Mouse (Mus musculus): ENCODE results near the gene Lrp6. TPM values are rescaled to one million over a fixed set of nuclear protein-coding genes. Genes with fewer than 3 reads are reported as not detected.

Gene Lrp6
- 10 to 100 TPM; 39.3 to 39.7 TPM for total RNA-seq (2021)
- long read RNA-seq, experiment 1, full-length matches to known transcripts: 7 of 37 reads
- long read RNA-seq, experiment 1, partial matches to known transcripts: 24 of 37 reads
- long read RNA-seq, experiment 1, other reads (novel, unspliced or antisense): 6 of 37 reads
- long read RNA-seq, experiment 2, full-length matches to known transcripts: 5 of 28 reads
- long read RNA-seq, experiment 2, partial matches to known transcripts: 17 of 28 reads
- long read RNA-seq, experiment 2, other reads (novel, unspliced or antisense): 6 of 28 reads

- peak; percentile 81 for DNase-seq (ENCODE audit: low spot score)
These were observed at the start of gene Lrp6 for GRCm38 (mm10) chr6:134566818-134567485. Gene Lrp6 (minus strand): TSS chr6:134566965.

GRCm38 (mm10) chr6:134614723-134615648 lies 48.2 kb upstream of the Lrp6 start:
- DNase-seq (ENCODE audit: low spot score): peak; percentile 91

GRCm38 (mm10) chr6:134614322-134614721 lies 47.6 kb upstream of the Lrp6 start:
- no peak for DNase-seq (ENCODE audit: low spot score)

GRCm38 (mm10) chr6:134611896-134612295 lies 45.1 kb upstream of the Lrp6 start:
- DNase-seq (ENCODE audit: low spot score): no peak

- no peak for DNase-seq (ENCODE audit: low spot score)
These were observed 43.6 kb upstream of the Lrp6 start for GRCm38 (mm10) chr6:134610380-134610779.

- peak; percentile 65 for DNase-seq (ENCODE audit: low spot score)
These were observed 40.4 kb upstream of the Lrp6 start for GRCm38 (mm10) chr6:134606949-134607746.

GRCm38 (mm10) chr6:134606540-134606939 lies 39.8 kb upstream of the Lrp6 start:
- DNase-seq (ENCODE audit: low spot score): no peak

GRCm38 (mm10) chr6:134605196-134605595 lies 38.4 kb upstream of the Lrp6 start:
- no peak for DNase-seq (ENCODE audit: low spot score)

GRCm38 (mm10) chr6:134602371-134603003 lies 35.7 kb upstream of the Lrp6 start:
- peak; percentile 25 for DNase-seq (ENCODE audit: low spot score)

- peak; percentile 50 for DNase-seq (ENCODE audit: low spot score)
These were observed 35.0 kb upstream of the Lrp6 start for GRCm38 (mm10) chr6:134601766-134602165.

GRCm38 (mm10) chr6:134601130-134601529 lies 34.4 kb upstream of the Lrp6 start:
- no peak for DNase-seq (ENCODE audit: low spot score)

- DNase-seq (ENCODE audit: low spot score): no peak
These were observed 32.5 kb upstream of the Lrp6 start for GRCm38 (mm10) chr6:134599239-134599638.

GRCm38 (mm10) chr6:134597651-134598229 lies 31.0 kb upstream of the Lrp6 start:
- DNase-seq (ENCODE audit: low spot score): no peak

GRCm38 (mm10) chr6:134594569-134595442 lies 28.0 kb upstream of the Lrp6 start:
- peak; percentile 43 for DNase-seq (ENCODE audit: low spot score)

- DNase-seq (ENCODE audit: low spot score): no peak
These were observed 24.8 kb upstream of the Lrp6 start for GRCm38 (mm10) chr6:134591614-134592013.

- no peak for DNase-seq (ENCODE audit: low spot score)
These were observed 19.5 kb upstream of the Lrp6 start for GRCm38 (mm10) chr6:134586241-134586640.

GRCm38 (mm10) chr6:134584616-134585015 lies 17.9 kb upstream of the Lrp6 start:
- DNase-seq (ENCODE audit: low spot score): no peak

- no peak for DNase-seq (ENCODE audit: low spot score)
These were observed 15.3 kb upstream of the Lrp6 start for GRCm38 (mm10) chr6:134582110-134582509.

GRCm38 (mm10) chr6:134579506-134579905 lies 12.7 kb upstream of the Lrp6 start:
- DNase-seq (ENCODE audit: low spot score): no peak

All from gastrocnemius, adult 18-20 months (tissue).